Mouse (Mus musculus) small intestine, adult 2 months (tissue): ENCODE results near the gene Hoxd11. TPM values are rescaled to one million over a fixed set of nuclear protein-coding genes. Genes with fewer than 3 reads are reported as not detected.
A peak's percentile ranks its signal among the peaks of the same experiment; 100 is the strongest.

Source experiments
- H3K27ac ChIP-seq: fragments of 200-500 bp; 2 replicates; pipeline ENCODE4 v1.5.1; 2012; ENCODE audit warnings: low read depth, low read length, control low read depth, inconsistent platforms; ENCODE audit not compliant: insufficient read depth
- H3K27me3 ChIP-seq: fragments of 200-500 bp; 2 replicates; pipeline ENCODE4 v1.6.1; 2012; ENCODE audit warnings: mild to moderate bottlenecking, moderate library complexity, low read length, inconsistent platforms; ENCODE audit not compliant: control insufficient read depth, insufficient read depth
- H3K36me3 ChIP-seq: fragments of 200-500 bp; 2 replicates; pipeline ENCODE4 v1.6.1; 2012; ENCODE audit warnings: mild to moderate bottlenecking, low read length, control low read depth, inconsistent platforms; ENCODE audit not compliant: control insufficient read depth, insufficient read depth
- H3K4me1 ChIP-seq: fragments of 200-500 bp; 2 replicates; pipeline ENCODE4 v1.6.1; 2012; ENCODE audit warnings: low read length, inconsistent platforms, mixed read lengths; ENCODE audit not compliant: control insufficient read depth, insufficient read depth, insufficient read length
- H3K4me3 ChIP-seq: fragments of 200-500 bp; 2 replicates; pipeline ENCODE4 v1.5.1; 2012; ENCODE audit warnings: low read depth, mild to moderate bottlenecking, control low read depth, inconsistent platforms, low read length, moderate library complexity
- CTCF ChIP-seq: fragments of 200-500 bp; IDR thresholded peaks from 2 replicates; pipeline ENCODE4 v1.5.1; 2012; ENCODE audit warnings: low read depth, mild to moderate bottlenecking, control low read depth, inconsistent platforms, low read length, moderate library complexity, mixed read lengths; ENCODE audit not compliant: insufficient replicate concordance, insufficient read length; ENCODE audit errors: extremely low read depth
- POLR2A ChIP-seq: fragments of 200-500 bp; IDR thresholded peaks from 2 replicates; pipeline ENCODE4 v1.6.1; 2012; ENCODE audit warnings: low read depth, mild to moderate bottlenecking, control low read depth, inconsistent platforms, low read length, moderate library complexity
- WGBS: fragments of 180-500 bp; shearing (Covaris S2); methylation state at CpG from one replicate; pipeline ENCODE4 v1.1.7; 2018; 5-methylcytosine and 5-hydroxymethylcytosine counted together
- polyA plus RNA-seq: library from polyadenylated mRNA; depleted of rRNA; stranded (reverse); fragments of >200 nt; gene quantifications from 2 replicates; pipeline ENCODE4 v1.2.3, GENCODE M21; 2012

The Hoxd11 gene
- polyA plus RNA-seq, 1 experiment = not detected

DNA sequence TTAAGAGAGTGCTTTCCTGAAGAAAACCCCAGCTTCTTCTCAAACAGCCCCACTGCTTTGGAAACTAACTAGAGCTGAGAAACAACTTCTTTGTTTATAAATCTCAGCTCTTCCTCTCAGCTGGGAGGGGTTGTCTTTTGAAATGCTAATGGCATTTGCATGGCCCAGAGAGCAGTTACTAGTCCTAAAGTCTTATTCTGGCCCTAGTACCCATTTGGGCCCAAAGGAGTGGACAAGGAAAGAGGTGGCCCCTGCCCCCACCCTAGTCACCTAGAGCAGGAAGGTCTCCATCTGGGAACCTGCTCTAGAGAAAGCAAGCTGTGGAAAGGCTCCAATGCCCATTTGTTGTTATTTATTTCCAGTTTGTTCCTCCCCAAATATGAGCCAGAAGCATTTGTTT is 51.7 kb downstream of the Hoxd11 start:
- TF ChIP-seq CTCF (no peak), POLR2A (no peak)
- H3K27ac ChIP-seq = no peak overlapping the region
- H3K4me1 ChIP-seq = peaks cover 3% of the 10 kb centered on the region; the same call in 1 of the 2 replicates
- H3K4me3 ChIP-seq = no peak overlapping the region
- peaks cover 70% of the 10 kb centered on the region for H3K27me3 ChIP-seq
- H3K36me3 ChIP-seq = no peaks in the 10 kb centered on the region

DNA sequence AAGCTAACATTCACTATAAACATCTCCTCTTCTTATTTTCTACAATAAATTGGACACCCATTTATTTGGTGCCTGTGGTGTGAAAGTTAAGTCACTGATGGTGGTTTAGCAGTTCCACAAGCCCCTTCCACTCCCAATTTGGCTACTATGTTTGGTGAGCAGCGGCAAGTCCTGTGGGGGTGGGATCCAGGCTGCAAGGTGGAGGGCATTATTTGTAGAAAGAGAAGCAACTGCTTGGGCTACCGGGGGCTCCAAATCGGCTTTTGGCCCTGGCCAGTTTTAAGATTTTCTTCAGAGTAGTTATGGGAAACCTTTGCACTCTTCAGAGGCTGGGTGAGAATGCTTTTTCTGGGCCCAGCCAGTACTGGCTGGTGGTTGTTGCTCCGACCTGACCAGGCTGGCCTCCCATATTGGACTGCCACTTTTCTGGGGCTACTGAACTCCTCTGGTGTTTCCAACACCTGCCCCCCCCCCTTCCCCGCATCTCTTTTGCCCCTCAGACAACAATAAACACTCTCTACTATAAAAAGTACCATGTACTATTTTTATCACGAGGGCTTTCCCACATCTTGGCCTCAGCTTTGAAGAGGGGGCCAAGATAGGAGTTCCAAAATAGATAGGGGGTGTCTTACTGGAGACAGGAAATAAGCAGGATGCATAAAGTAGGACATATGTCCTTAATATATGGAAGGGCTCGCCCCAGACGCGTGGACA is 52.6 kb downstream of the Hoxd11 start:
- Histone ChIP-seq H3K4me3 (no peak overlapping the region), H3K27me3 (peaks cover 69% of the 10 kb centered on the region), H3K27ac (no peak overlapping the region), H3K36me3 (no peaks in the 10 kb centered on the region), H3K4me1 (peaks cover 3% of the 10 kb centered on the region; the same call in 1 of the 2 replicates)
- 31% methylated on average over 9 of the region's 9 CpGs for WGBS
- no peak for TF ChIP-seq CTCF
- no peak for TF ChIP-seq POLR2A

DNA sequence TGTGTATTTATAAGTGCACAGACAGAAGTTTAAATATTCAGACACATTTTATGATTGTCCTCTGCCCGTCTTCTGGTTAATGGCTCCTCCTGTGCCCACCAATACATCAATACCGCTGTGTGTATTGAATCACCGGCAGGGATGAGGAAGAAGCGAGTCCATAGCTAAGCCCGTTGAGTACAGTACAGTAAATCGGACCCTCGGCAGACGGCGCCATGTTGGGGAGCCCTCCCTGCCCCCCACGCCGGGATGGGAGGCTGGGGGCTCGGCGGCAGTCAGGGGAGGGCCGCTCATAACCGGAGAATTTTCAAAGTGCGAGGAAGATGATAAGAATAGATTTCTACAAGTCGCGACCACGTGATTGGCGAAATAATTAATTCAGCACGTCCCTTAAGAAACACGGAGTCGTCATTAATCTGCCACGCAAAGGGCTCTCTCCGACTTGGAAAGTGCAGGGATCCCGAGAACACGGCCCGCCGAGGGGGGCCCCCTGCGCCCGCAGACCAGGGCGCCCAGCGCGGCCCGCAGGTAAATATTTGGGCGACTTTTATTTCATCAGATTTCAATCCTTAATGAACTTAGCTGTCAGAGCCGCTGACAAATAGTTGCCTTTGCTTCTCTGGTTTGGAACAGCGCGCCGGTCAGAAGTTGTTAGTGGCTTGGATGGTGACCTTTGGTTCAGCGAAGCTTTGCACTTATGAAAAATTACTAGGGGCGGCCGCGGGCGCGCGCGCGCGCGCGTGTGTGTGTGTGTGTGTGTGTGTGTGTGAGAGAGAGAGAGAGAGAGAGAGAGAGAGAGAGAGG is 53.4 kb downstream of the Hoxd11 start:
- H3K4me1 ChIP-seq = peaks cover 2% of the 10 kb centered on the region; the same call in 1 of the 2 replicates
- no peak overlapping the region for H3K27ac ChIP-seq
- peaks cover 68% of the 10 kb centered on the region for H3K27me3 ChIP-seq
- TF ChIP-seq CTCF (no peak), POLR2A (no peak)
- no peaks in the 10 kb centered on the region for H3K36me3 ChIP-seq
- 7% methylated on average over 52 of the region's 52 CpGs for WGBS
- H3K4me3 ChIP-seq = peak overlapping the region; percentile 40

DNA sequence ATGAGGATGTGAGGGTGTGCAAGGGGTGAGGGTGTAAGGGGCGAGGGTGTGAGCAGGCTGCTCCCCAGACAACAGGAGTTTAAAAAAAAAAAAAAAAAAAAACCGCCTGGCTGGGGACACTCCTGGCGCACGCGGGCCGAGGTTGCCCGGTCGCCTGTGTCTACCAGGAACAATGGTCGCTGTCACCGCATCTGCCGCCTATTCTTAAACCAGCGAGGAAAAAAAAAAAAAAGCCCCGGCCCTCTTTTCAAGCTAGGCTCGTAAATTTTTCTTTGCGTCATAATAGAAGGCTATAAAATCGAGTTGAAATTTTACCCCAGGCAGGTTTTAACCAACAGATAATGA is 53.9 kb downstream of the Hoxd11 start:
- no peak overlapping the region for H3K27ac ChIP-seq
- TF ChIP-seq POLR2A = no peak
- no peak for TF ChIP-seq CTCF
- peaks cover 68% of the 10 kb centered on the region for H3K27me3 ChIP-seq
- H3K4me1 ChIP-seq = peaks cover 2% of the 10 kb centered on the region; the same call in 1 of the 2 replicates
- no peaks in the 10 kb centered on the region for H3K36me3 ChIP-seq
- H3K4me3 ChIP-seq = peak overlapping the region; percentile 40
- WGBS = 2% methylated on average over 16 of the region's 16 CpGs

DNA sequence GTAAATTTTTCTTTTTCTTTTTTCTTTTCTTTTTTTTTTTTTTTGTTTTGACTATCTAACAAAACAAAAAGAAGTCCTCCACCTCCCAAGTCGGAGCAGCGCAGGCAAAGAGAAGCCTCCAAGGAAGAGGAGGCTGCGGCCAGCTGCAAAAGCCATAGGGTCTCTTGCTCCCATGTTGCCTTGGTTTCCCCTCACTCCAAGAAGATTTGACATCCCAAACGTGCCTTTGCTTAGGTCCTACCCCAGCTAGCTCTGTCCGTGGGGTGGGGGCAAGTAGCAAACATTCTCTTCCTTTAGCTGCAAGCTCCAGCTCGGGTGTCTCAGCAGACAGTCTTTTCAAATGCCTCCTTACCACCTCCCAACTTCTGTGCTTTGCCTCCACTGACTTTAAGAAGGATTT is 54.4 kb downstream of the Hoxd11 start:
- peaks cover 68% of the 10 kb centered on the region for H3K27me3 ChIP-seq

DNA sequence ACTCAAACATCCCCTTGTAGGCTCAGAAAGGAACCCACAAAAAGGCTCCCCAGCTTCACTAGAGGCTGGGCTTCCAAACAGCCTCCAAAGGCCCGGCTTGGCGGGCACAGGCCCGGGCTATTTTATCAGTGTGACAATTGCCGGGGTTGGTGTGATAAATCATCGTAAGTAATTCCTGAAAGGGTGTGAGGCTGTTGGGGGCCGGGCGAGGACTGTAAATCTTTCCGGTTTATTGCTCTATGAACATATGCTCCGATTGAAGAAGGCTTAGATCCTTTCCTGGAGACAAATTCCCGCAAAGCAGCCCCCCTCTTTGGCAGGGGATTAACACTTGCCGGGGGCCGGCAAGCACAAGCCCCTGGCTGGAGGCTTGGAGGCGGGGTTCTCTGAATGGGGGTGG is 55.1 kb downstream of the Hoxd11 start:
- peaks cover 2% of the 10 kb centered on the region; the same call in 1 of the 2 replicates for H3K4me1 ChIP-seq
- no peaks in the 10 kb centered on the region for H3K36me3 ChIP-seq
- H3K27me3 ChIP-seq = peaks cover 75% of the 10 kb centered on the region
- TF ChIP-seq POLR2A = no peak
- TF ChIP-seq CTCF = no peak
- H3K27ac ChIP-seq = no peak overlapping the region
- no peak overlapping the region for H3K4me3 ChIP-seq
- WGBS = 9% methylated on average over 13 of the region's 13 CpGs

More for the DNA sequence above, 54.4 kb downstream of the Hoxd11 start:
- TF ChIP-seq CTCF (no peak), POLR2A (no peak)
- no peak overlapping the region for H3K27ac ChIP-seq
- no peak overlapping the region for H3K4me3 ChIP-seq
- H3K36me3 ChIP-seq = no peaks in the 10 kb centered on the region
- WGBS = 15% methylated on average over 6 of the region's 6 CpGs
- peaks cover 2% of the 10 kb centered on the region; the same call in 1 of the 2 replicates for H3K4me1 ChIP-seq

DNA sequence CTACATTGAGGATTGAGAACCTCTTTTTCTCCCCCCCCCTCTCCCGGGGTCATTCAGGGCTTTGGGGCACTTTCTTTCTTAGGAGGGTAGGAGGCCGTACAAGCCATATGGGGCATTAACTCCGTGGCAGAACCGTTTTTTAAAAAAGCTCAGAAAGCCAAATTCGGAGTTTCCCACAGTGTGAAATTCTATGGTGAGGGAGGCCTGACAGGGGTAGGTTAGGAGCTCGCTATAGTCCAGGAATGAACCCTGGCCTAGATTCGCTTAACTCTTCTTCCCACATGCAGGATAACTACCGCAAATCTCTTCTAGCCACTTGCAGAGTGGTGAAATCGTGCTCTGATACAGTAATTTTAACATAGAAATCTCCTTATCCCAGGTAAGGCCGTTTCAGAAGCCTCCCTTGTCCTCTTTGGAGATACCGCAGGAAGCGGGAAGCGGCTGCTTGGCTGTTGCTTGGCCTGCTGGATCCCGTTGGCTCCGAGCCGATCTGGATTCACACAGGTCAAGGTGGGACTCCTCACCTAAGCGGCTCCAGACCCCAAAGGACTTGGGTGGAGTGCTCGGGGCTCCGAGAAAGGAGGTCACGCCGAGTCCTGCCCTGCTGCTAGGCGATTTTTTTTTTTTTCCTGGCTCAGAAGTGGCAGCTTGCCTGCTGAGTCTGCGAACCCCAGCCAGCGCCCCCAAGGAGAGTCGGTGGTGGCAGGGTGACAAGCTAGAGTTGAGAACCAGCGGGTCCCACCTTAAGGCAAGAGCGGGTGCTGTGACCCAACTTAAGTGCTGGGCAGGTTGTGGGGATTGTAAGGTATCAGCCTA is 55.8 kb downstream of the Hoxd11 start:
- whole genome bisulfite sequencing = 27% methylated on average over 27 of the region's 27 CpGs
- no peak overlapping the region for H3K4me3 ChIP-seq
- peaks cover 81% of the 10 kb centered on the region for H3K27me3 ChIP-seq
- H3K36me3 ChIP-seq = no peaks in the 10 kb centered on the region
- TF ChIP-seq POLR2A (no peak), CTCF (no peak)
- no peak overlapping the region for H3K27ac ChIP-seq
- peaks cover 2% of the 10 kb centered on the region; the same call in 1 of the 2 replicates for H3K4me1 ChIP-seq
